Mouse (Mus musculus) olfactory bulb, adult 2 months (tissue): ENCODE data around the gene Dguok. TPM values are rescaled to one million over a fixed set of nuclear protein-coding genes. Genes with fewer than 3 reads are reported as not detected.

Source experiments
- H3K27ac ChIP-seq: fragments of 200-500 bp; 2 replicates; pipeline ENCODE4 v1.5.1; 2012; ENCODE audit warnings: low read depth, low read length; ENCODE audit not compliant: insufficient read depth
- H3K4me1 ChIP-seq: fragments of 200-500 bp; 2 replicates; pipeline ENCODE4 v1.6.1; 2012; ENCODE audit warnings: low read length; ENCODE audit not compliant: control insufficient read depth, insufficient read depth
- H3K4me3 ChIP-seq: fragments of 200-500 bp; 2 replicates; pipeline ENCODE4 v1.5.1; 2012; ENCODE audit warnings: mild to moderate bottlenecking, low read depth, low read length, moderate library complexity; ENCODE audit not compliant: insufficient read depth
- CTCF ChIP-seq: fragments of 200-500 bp; IDR thresholded peaks from 2 replicates; pipeline ENCODE4 v1.5.1; 2012; ENCODE audit warnings: low read depth, mild to moderate bottlenecking, low read length, moderate library complexity; ENCODE audit not compliant: insufficient read depth
- POLR2A ChIP-seq: fragments of 200-500 bp; IDR thresholded peaks from 2 replicates; pipeline ENCODE4 v1.6.1; 2012; ENCODE audit warnings: mild to moderate bottlenecking, low read depth, low read length, moderate library complexity; ENCODE audit not compliant: insufficient read depth
- whole genome bisulfite sequencing: fragments of 180-500 bp; shearing (Covaris S2); methylation state at CpG from one replicate; pipeline ENCODE4 v1.1.7; 2018; 5-methylcytosine and 5-hydroxymethylcytosine counted together
- polyA plus RNA-seq: library from polyadenylated mRNA; stranded (reverse); fragments of >200 nt; gene quantifications from 2 replicates; pipeline ENCODE4 v1.2.4, GENCODE M21; 2012; ENCODE audit warnings: low replicate concordance; ENCODE audit not compliant: missing spikeins, insufficient read depth, insufficient read length

Dguok gene
- polyA plus RNA-seq, 1 experiment, result not detected

GRCm38 (mm10) chr6:83450451-83451303 is 56.1 kb downstream of the Dguok start:
- peaks cover 33% of the 10 kb centered on the region for H3K4me1 ChIP-seq

GRCm38 (mm10) chr6:83449440-83449839 is 57.3 kb downstream of the Dguok start:
- 67% methylated on average over 3 of the region's 3 CpGs for WGBS
- no peak for TF ChIP-seq POLR2A
- TF ChIP-seq CTCF, result no peak
- Histone ChIP-seq H3K27ac (no peak overlapping the region), H3K4me1 (peaks cover 21% of the 10 kb centered on the region), H3K4me3 (no peak overlapping the region)

More at GRCm38 (mm10) chr6:83450451-83451303, 56.1 kb downstream of the Dguok start:
- Histone ChIP-seq H3K4me3 (no peak overlapping the region), H3K27ac (no peak overlapping the region)
- WGBS, result 80% methylated on average over 9 of the region's 9 CpGs
- no peak for TF ChIP-seq POLR2A
- no peak for TF ChIP-seq CTCF

- H3K4me1 ChIP-seq, result peaks cover 18% of the 10 kb centered on the region
- TF ChIP-seq CTCF (no peak), POLR2A (no peak)
- no peak overlapping the region for H3K27ac ChIP-seq
- WGBS, result 76% methylated on average over 4 of the region's 4 CpGs
- no peak overlapping the region for H3K4me3 ChIP-seq
Observed at GRCm38 (mm10) chr6:83448911-83449310, 57.9 kb downstream of the Dguok start.

- no peak for TF ChIP-seq POLR2A
- TF ChIP-seq CTCF, result no peak
- 79% methylated on average over 7 of the region's 7 CpGs for WGBS
- H3K27ac ChIP-seq, result no peak overlapping the region
- H3K4me3 ChIP-seq, result no peak overlapping the region
- H3K4me1 ChIP-seq, result peaks cover 18% of the 10 kb centered on the region
Observed at GRCm38 (mm10) chr6:83447031-83447430, 59.7 kb downstream of the Dguok start.

GRCm38 (mm10) chr6:83445796-83446195 is 61.0 kb downstream of the Dguok start:
- no peak overlapping the region for H3K27ac ChIP-seq
- H3K4me1 ChIP-seq, result peaks cover 18% of the 10 kb centered on the region
- 90% methylated on average over 2 of the region's 2 CpGs for WGBS
- TF ChIP-seq POLR2A, result no peak
- no peak for TF ChIP-seq CTCF
- no peak overlapping the region for H3K4me3 ChIP-seq

- 0 out of 2 replicates have a peak overlapping the region, but pooled peaks have one; percentile 2 for H3K4me3 ChIP-seq
- no peak for TF ChIP-seq POLR2A
- peaks cover 31% of the 10 kb centered on the region for H3K4me1 ChIP-seq
- H3K27ac ChIP-seq, result 0 out of 2 replicates have a peak overlapping the region, but pooled peaks have one; percentile 31
- 13% methylated on average over 13 of the region's 13 CpGs for WGBS
Observed at GRCm38 (mm10) chr6:83443441-83444340, 63.1 kb downstream of the Dguok start.

- TF ChIP-seq CTCF, result no peak
- TF ChIP-seq POLR2A, result no peak
- WGBS, result 25% methylated on average over 3 of the region's 3 CpGs
- Histone ChIP-seq H3K4me1 (peaks cover 39% of the 10 kb centered on the region), H3K4me3 (peak overlapping the region; percentile 92), H3K27ac (peak overlapping the region; percentile 9; the same call in 1 of the 2 replicates)
Observed at GRCm38 (mm10) chr6:83442639-83443038, 64.1 kb downstream of the Dguok start.

- peaks cover 44% of the 10 kb centered on the region for H3K4me1 ChIP-seq
- H3K27ac ChIP-seq, result peak overlapping the region; percentile 98
- peak overlapping the region; percentile 92 for H3K4me3 ChIP-seq
- WGBS, result under 1% methylated on average over 48 of the region's 48 CpGs
- TF ChIP-seq CTCF (no peak), POLR2A (peak; percentile 85)
Observed at GRCm38 (mm10) chr6:83441259-83442061, 65.3 kb downstream of the Dguok start.
